Comparison of ENCODE assay signal across 9 mouse cellular contexts in the genomic region with DNA sequence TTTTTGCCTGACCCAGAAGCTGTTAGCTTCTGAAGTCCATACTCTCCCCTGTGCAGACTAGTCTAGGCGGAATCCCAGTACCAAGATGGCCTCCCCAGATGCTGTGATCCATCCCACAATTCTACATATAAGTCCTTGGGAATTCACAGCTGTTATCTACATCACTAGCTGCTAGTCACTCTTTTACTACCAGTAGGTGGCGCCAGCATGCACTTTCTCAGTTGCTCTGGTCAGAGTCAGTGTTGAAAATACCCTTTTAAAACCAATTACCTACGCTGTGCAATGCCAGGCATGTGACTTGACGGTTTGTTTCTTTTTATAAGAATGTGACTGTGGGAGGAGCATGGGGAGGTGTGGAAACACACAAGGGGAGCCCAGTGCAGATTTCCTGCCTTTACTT.
DNase-seq lines count a peak whose midpoint lies in the region; ATAC-seq and TF ChIP-seq lines count a peak whose summit lies in the region.
"Had no signal": no experiment of that assay in that cellular context is flagged by ENCODE, and none has a peak within 500 bp of the region (broad histone marks: within the 10 kb centered on the region; RNA-seq: fewer than 3 reads in every experiment).

No protein-coding gene starts in this region.

- 82% methylated on average over 4 of the region's 4 CpGs for WGBS in hindbrain, postnatal 0 days
- 82% methylated on average over 4 of the region's 4 CpGs for WGBS in hindbrain, embryonic 16.5 days
- 78% methylated on average over 4 of the region's 4 CpGs for WGBS in stomach, postnatal 0 days

- TF ChIP-seq EP300 in stomach, postnatal 0 days (optimal IDR thresholded peaks at IDR 0.05): no peak

- H3K36me3 ChIP-seq in hindbrain, postnatal 0 days (ENCODE audit: insufficient read depth, low read length): no peaks in the 10 kb centered on the region
- H3K36me3 ChIP-seq in hindbrain, embryonic 16.5 days (ENCODE audit: control insufficient read depth, insufficient read depth, low read length): no peaks in the 10 kb centered on the region
- H3K36me3 ChIP-seq in stomach, postnatal 0 days (ENCODE audit: control insufficient read depth, insufficient read depth, low read length): no peaks in the 10 kb centered on the region

- no peak overlapping the region for H3K9ac ChIP-seq in hindbrain, postnatal 0 days (replicated peaks; ENCODE audit: low read length)
- H3K9ac ChIP-seq in hindbrain, embryonic 16.5 days (ENCODE audit: low read depth, low read length): no peak overlapping the region
- no peak overlapping the region for H3K9ac ChIP-seq in stomach, postnatal 0 days (ENCODE audit: low read length)

- no peaks in the 10 kb centered on the region for H3K9me3 ChIP-seq in hindbrain, postnatal 0 days (ENCODE audit: low read length)
- peaks cover 5% of the 10 kb centered on the region; the same call in 1 of the 2 replicates for H3K9me3 ChIP-seq in hindbrain, embryonic 16.5 days (ENCODE audit: control insufficient read depth, low read length)
- H3K9me3 ChIP-seq in stomach, postnatal 0 days (ENCODE audit: control insufficient read depth, low read length): no peaks in the 10 kb centered on the region

- no peak overlapping the region for H3K4me3 ChIP-seq in hindbrain, postnatal 0 days (ENCODE audit: low read length)
- H3K4me3 ChIP-seq in hindbrain, embryonic 16.5 days (ENCODE audit: low read length): no peak overlapping the region
- H3K4me3 ChIP-seq in stomach, postnatal 0 days (ENCODE audit: low read depth, low read length): no peak overlapping the region

- TF ChIP-seq CTCF in hindbrain, postnatal 0 days (IDR thresholded peaks at IDR 0.05; ENCODE audit: low read depth): peak; percentile 49
- TF ChIP-seq CTCF in stomach, postnatal 0 days (IDR thresholded peaks at IDR 0.05; ENCODE audit: low read depth): peak; percentile 56

- no peak for ATAC-seq in CD4-positive, CD25-positive, alpha-beta regulatory T cell, adult 4 months
- no peak for ATAC-seq in hindbrain, postnatal 0 days
- no peak for ATAC-seq in hindbrain, embryonic 16.5 days
- ATAC-seq in stomach, postnatal 0 days (ENCODE audit: low FRiP score, low TSS enrichment): no peak

- H3K27ac ChIP-seq in hindbrain, postnatal 0 days: no peak overlapping the region
- H3K27ac ChIP-seq in hindbrain, embryonic 16.5 days (ENCODE audit: low read depth, low read length): no peak overlapping the region
- H3K27ac ChIP-seq in stomach, postnatal 0 days (replicated peaks): no peak overlapping the region

- peak; percentile 14 for DNase-seq in CD4-positive, CD25-positive, alpha-beta regulatory T cell, adult 2 months (ENCODE audit: low read depth, low spot score)
- peak; percentile 40 for DNase-seq in hindbrain, postnatal 0 days (ENCODE audit: low spot score)
- peak; percentile 12 for DNase-seq in thymus, postnatal 14 days
- no peak for DNase-seq in thymus, adult 18-20 months
- no peak for DNase-seq in stomach, postnatal 0 days (ENCODE audit: low spot score)
- no peak for DNase-seq in heart, adult 9 months (ENCODE audit: low spot score in 2 of 2)
- DNase-seq: kidney, postnatal 14 days had no signal

- no peaks in the 10 kb centered on the region for H3K4me1 ChIP-seq in hindbrain, postnatal 0 days (ENCODE audit: insufficient read depth, low read length)
- no peaks in the 10 kb centered on the region for H3K4me1 ChIP-seq in hindbrain, embryonic 16.5 days (ENCODE audit: control insufficient read depth, insufficient read depth, low read depth, low read length)
- H3K4me1 ChIP-seq in stomach, postnatal 0 days (replicated peaks; ENCODE audit: control insufficient read depth, insufficient read depth): no peaks in the 10 kb centered on the region

- H3K4me2 ChIP-seq in hindbrain, postnatal 0 days (ENCODE audit: low read depth, low read length): no peak overlapping the region
- H3K4me2 ChIP-seq in hindbrain, embryonic 16.5 days (ENCODE audit: low read length): no peak overlapping the region
- H3K4me2 ChIP-seq in stomach, postnatal 0 days (replicated peaks; ENCODE audit: low read depth): no peak overlapping the region

- no peaks in the 10 kb centered on the region for H3K27me3 ChIP-seq in hindbrain, postnatal 0 days (ENCODE audit: insufficient read depth, low read length)
- no peaks in the 10 kb centered on the region for H3K27me3 ChIP-seq in hindbrain, embryonic 16.5 days (replicated peaks; ENCODE audit: control insufficient read depth, insufficient read depth, low read length)
- H3K27me3 ChIP-seq in stomach, postnatal 0 days (ENCODE audit: control insufficient read depth, insufficient read depth, low read length): no peaks in the 10 kb centered on the region

Comparison
In these comparisons a context has a peak if more than half of its experiments do, and no peak if none do; other contexts are left out.
1. DNase-seq: peak in CD4-positive, CD25-positive, alpha-beta regulatory T cell, adult 2 months (single experiment), hindbrain, postnatal 0 days (single experiment) and thymus, postnatal 14 days (single experiment); none in thymus, adult 18-20 months (0 of 2), stomach, postnatal 0 days (single experiment) and heart, adult 9 months (0 of 2).